Mouse (Mus musculus) Patski (cell line): ENCODE data around the gene Ncapd2. TPM values are rescaled to one million over a fixed set of nuclear protein-coding genes. Genes with fewer than 3 reads are reported as not detected.

Experiments used
- ATAC-seq: fragments of 100-300 bp; one replicate; pipeline ENCODE4 v1.8.0; 2021
- CTCF ChIA-PET: fragments of 350-600 bp; sonication (Branson Sonifier 250); formaldehyde crosslinking; loops from one replicate; lab custom pipeline; 2022; ENCODE audit warnings: inconsistent platforms; lab: Charles Lee
- POLR2A ChIA-PET: fragments of 350-600 bp; sonication (Branson Sonifier 250); formaldehyde crosslinking; loops from one replicate; lab custom pipeline; 2022; ENCODE audit warnings: antibody characterized with exemption, inconsistent platforms; lab: Charles Lee
- DNase-seq: peaks from one replicate; pipeline ENCODE4 v3.0.0-alpha.2; 2011; ENCODE audit warnings: low read depth, low spot score
- H3K27me3 ChIP-seq: fragments of 371-371 bp; one replicate; pipeline ENCODE4 v1.5.1; 2021
- CTCF ChIP-seq: fragments of 100-300 bp; IDR thresholded peaks from one replicate; pipeline ENCODE4 v1.5.1; 2021
- in situ Hi-C: fragments of 300-500 bp; cut with MboI; formaldehyde crosslinking; loops from 3 replicates; pipeline ENCODE4 v1.11.1; 2018; ENCODE audit warnings: low pct_unique_long_range_greater_than_20kb, mixed read lengths
- polyA plus RNA-seq: library from polyadenylated mRNA; unstranded; gene quantifications from one replicate; pipeline ENCODE4 v1.2.3, GENCODE M21; 2021

Ncapd2 gene
- polyA plus RNA-seq, 1 experiment from 2014 or later, result 73.8 TPM

GRCm38 (mm10) chr6:125160854-125161760 lies 30.4 kb downstream of the Ncapd2 start:
- ChIA-PET CTCF (interaction anchor here (0.5 to 2.5 kb wide), 3 partner anchors 12 to 355 kb away, joined by 3 to 10 read pairs (median 3); no protein-coding TSS in a partner anchor), POLR2A (interaction anchor here (0.9 to 1.5 kb wide), 5 partner anchors 10 to 95 kb away, joined by 3 to 5 read pairs (median 3); partner anchors contain the start of genes Mrpl51 and Ncapd2)
- ATAC-seq (no peak), DNase-seq (no peak)
- in situ Hi-C loops, result no loop called here
- TF ChIP-seq CTCF, result no peak
- no peaks in the 10 kb centered on the region for H3K27me3 ChIP-seq

DNA sequence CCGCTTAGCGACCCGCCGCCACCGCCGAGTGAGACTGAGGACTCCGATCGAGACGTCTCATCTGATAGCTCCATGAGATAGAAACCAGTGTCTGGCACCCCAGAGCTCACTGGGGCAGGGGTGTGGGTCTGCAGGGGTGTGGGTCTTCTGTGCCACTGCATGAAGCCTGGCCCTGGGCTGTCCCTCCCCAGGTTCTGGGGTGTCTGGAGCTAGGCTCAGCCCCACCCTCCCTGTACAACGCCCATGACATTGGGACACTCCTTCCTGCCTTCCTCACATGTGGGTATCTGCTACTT lies 31.0 kb downstream of the Ncapd2 start:
- no peak for ATAC-seq
- CTCF ChIA-PET, result interaction anchor here (0.5 to 2.5 kb wide), 2 partner anchors 11 to 354 kb away, joined by 3 to 10 read pairs; no protein-coding TSS in a partner anchor
- no peak for DNase-seq
- in situ Hi-C loops, result no loop called here
- POLR2A ChIA-PET, result interaction anchor here (0.9 to 1.4 kb wide), 4 partner anchors 13 to 96 kb away, joined by 3 to 5 read pairs (median 4); partner anchors contain the start of genes Mrpl51 and Ncapd2
- no peak for TF ChIP-seq CTCF
- no peaks in the 10 kb centered on the region for H3K27me3 ChIP-seq

- ChIA-PET POLR2A (interaction anchor here (0.9 to 1.4 kb wide), 3 partner anchors 12 to 31 kb away, joined by 3 to 5 read pairs (median 3); partner anchors contain the start of genes Mrpl51 and Ncapd2), CTCF (interaction anchor here (2.5 kb wide), 1 partner anchor 11 kb away, joined by 10 read pairs; no protein-coding TSS in a partner anchor)
These were observed 31.5 kb downstream of the Ncapd2 start for GRCm38 (mm10) chr6:125159773-125160557.

DNA sequence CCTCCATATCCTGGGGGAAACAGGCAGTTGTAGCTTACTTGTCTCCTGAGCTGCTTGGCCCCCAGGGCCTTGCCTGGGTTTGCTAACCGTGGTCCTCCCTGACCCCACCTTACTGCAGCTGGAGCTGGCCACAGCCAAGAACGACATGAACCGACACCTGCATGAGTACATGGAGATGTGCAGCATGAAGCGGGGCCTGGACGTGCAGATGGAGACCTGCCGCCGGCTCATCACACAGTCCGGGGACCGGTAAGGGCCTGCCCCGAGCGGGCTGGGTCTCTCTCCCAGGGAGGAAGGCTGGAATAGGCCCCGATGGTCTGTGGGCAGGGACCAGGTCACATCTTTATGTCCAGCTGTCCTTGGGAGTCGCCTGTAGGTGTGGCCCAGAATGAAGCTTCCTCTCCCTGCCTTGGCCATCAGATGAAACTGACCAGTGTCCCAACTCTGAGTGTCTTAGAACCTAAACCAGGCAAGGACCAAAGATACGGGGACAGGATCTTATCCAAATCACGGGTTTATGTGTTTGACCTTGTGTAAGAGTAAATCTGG lies 32.5 kb downstream of the Ncapd2 start:
- no peak for TF ChIP-seq CTCF
- ATAC-seq, result no peak
- no peak for DNase-seq
- POLR2A ChIA-PET, result no interaction called here
- no peaks in the 10 kb centered on the region for H3K27me3 ChIP-seq
- CTCF ChIA-PET, result no interaction called here
- in situ Hi-C loops, result loop anchor here (5.0 kb wide), 1 partner anchor 113 kb away; no protein-coding TSS in a partner anchor

More at GRCm38 (mm10) chr6:125159773-125160557, 31.5 kb downstream of the Ncapd2 start:
- TF ChIP-seq CTCF, result no peak
- in situ Hi-C loops, result loop anchor here (5.0 kb wide), 1 partner anchor 112 kb away; no protein-coding TSS in a partner anchor
- H3K27me3 ChIP-seq, result no peaks in the 10 kb centered on the region
- no peak for ATAC-seq
- no peak for DNase-seq

DNA sequence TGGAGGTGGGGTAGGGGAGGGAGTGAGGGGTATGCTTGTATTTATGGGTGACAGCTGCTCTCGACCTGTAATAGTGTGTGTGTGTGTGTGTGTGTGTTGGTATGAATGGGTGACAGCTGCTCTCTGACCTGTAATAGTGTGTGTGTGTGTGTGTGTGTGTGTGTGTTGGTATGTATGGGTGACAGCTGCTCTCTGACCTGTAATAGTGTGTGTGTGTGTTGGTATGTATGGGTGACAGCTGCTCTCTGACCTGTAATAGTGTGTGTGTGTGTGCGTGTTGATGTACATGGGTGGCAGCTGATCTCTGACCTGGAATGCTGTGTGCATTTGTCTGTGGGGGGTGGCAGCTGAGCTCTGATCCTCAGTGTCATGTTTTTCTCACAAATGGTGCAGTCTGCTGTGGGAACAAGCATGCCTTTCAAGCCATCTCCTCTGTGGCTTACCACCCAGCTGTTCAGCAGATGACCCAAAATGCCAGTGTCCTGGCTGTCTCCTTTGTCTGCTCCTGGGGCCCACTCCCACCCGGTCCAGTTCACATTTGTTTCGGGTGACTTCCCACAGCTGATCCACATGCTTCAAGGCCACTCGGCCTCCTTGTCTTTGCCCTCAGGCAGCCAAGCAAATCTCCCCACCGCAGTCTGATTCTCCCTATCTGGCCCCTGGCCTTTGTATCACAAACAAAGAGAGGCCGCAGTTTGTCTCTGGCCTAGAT lies 34.4 kb downstream of the Ncapd2 start:
- no peak for TF ChIP-seq CTCF
- ChIA-PET POLR2A (no interaction called here), CTCF (interaction anchor here (1.1 to 1.4 kb wide), 3 partner anchors 10 to 37 kb away, joined by 3 to 4 read pairs (median 3); partner anchors contain the start of gene Gapdh)
- no peaks in the 10 kb centered on the region for H3K27me3 ChIP-seq
- ATAC-seq (no peak), DNase-seq (no peak)
- in situ Hi-C loops, result loop anchor here (5.0 kb wide), 1 partner anchor 115 kb away; no protein-coding TSS in a partner anchor

DNA sequence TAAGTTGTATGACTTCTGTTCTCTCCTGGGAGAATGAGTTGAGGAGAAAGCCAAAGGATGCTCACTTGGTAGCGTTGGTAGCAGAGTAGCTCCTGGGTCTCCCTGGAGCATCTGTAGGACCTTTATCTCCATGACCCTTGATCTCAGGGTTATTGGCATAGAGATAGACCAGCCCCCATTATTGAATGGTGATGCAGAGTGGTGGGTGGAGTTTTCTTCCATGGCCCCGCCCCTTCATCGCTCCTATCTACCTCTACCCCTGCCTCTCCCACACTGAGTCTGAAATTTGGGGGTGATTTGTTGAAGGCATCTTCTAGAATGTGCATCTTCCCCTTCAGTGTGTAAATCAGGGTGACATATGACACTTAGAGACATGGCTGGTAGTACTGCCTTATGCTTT lies 35.0 kb downstream of the Ncapd2 start:
- no peaks in the 10 kb centered on the region for H3K27me3 ChIP-seq
- no peak for TF ChIP-seq CTCF
- ATAC-seq (no peak), DNase-seq (no peak)
- CTCF ChIA-PET, result interaction anchor here (1.1 kb wide), 1 partner anchor 13 kb away, joined by 3 read pairs; no protein-coding TSS in a partner anchor
- in situ Hi-C loops, result loop anchor here (5.0 kb wide), 1 partner anchor 116 kb away; no protein-coding TSS in a partner anchor
- POLR2A ChIA-PET, result no interaction called here

DNA sequence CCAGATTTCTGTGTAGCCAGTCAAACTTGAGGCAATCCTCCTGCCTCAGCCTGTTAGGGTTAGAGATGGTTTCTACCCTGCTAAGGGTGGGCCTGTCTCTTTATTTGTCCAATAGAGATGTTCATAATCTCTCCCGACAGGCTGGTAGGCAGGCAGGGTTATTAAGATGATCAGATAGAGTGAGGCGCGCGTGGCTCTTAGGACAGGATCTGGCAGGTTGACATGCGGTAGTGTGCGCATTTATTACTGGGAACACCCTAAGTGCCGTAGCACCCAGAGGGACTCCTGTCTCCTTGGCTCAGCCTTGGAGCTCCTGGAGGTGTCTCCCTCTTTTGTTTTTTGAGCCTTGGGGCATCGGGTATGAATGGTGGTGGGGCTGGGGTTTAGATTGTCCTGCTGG lies 36.2 kb downstream of the Ncapd2 start:
- CTCF ChIA-PET, result interaction anchor here (1.0 kb wide), 2 partner anchors 8 to 113 kb away, joined by 3 read pairs; no protein-coding TSS in a partner anchor
- ATAC-seq, result no peak
- in situ Hi-C loops, result loop anchor here (5.0 kb wide), 1 partner anchor 117 kb away; no protein-coding TSS in a partner anchor
- POLR2A ChIA-PET, result interaction anchor here (0.6 kb wide), 1 partner anchor 9 kb away, joined by 3 read pairs; no protein-coding TSS in a partner anchor
- no peaks in the 10 kb centered on the region for H3K27me3 ChIP-seq
- DNase-seq, result no peak
- no peak for TF ChIP-seq CTCF

- H3K27me3 ChIP-seq, result no peaks in the 10 kb centered on the region
- POLR2A ChIA-PET, result interaction anchor here (1.3 kb wide), 1 partner anchor 12 kb away, joined by 5 read pairs; the partner anchor contains the start of gene Gapdh
- no peak for ATAC-seq
- CTCF ChIA-PET, result interaction anchor here (0.6 to 1.5 kb wide), 5 partner anchors 16 to 373 kb away, joined by 3 to 10 read pairs (median 6); no protein-coding TSS in a partner anchor
- in situ Hi-C loops, result no loop called here
- no peak for TF ChIP-seq CTCF
- DNase-seq, result no peak
These were observed 37.0 kb downstream of the Ncapd2 start for GRCm38 (mm10) chr6:125154550-125154949.

DNA sequence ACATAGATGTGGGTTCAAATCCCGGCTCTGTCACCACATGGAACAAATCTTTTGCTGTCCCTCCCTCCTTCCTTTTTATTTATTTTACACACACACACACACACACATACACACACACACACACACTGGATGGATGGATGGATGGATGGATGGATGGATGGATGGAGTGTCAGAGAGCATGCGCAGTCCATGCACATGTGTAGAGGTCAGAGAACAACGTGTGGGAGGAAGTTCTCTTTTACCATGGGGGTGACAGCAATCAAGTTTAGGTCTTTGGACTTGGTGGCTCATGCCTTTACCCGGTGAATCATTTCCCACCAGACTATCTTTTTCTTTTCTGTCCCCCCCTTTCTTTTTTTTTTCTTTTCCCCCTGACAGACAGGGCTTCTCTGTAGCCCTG lies 37.8 kb downstream of the Ncapd2 start:
- ATAC-seq (no peak), DNase-seq (no peak)
- no peaks in the 10 kb centered on the region for H3K27me3 ChIP-seq
- ChIA-PET POLR2A (interaction anchor here (1.3 kb wide), 1 partner anchor 12 kb away, joined by 5 read pairs; the partner anchor contains the start of gene Gapdh), CTCF (interaction anchor here (0.5 to 1.5 kb wide), 4 partner anchors 16 to 446 kb away, joined by 3 to 10 read pairs (median 5); no protein-coding TSS in a partner anchor)
- in situ Hi-C loops, result no loop called here
- no peak for TF ChIP-seq CTCF
